Mouse (Mus musculus) kidney, embryonic 16.5 days (tissue): Measurements from ENCODE around the gene Nomo1. TPM values are rescaled to one million over a fixed set of nuclear protein-coding genes. Genes with fewer than 3 reads are reported as not detected.
A peak's percentile ranks its signal among the peaks of the same experiment; 100 is the strongest.

Experiments
- ATAC-seq: fragments of 200-750 bp; cut with Nextera tagmentation; 2 replicates; pipeline ENCODE4 v1.8.0; 2017; ENCODE audit warnings: moderate TSS enrichment; ENCODE audit not compliant: low FRiP score, low TSS enrichment
- H3K27ac ChIP-seq: fragments of 300-500 bp; sonication (generic); 2 replicates; pipeline ENCODE4 v1.5.1; 2014; ENCODE audit warnings: low read length
- H3K27me3 ChIP-seq: fragments of 300-500 bp; sonication (generic); 2 replicates; pipeline ENCODE4 v1.6.1; 2014; ENCODE audit warnings: low read length, control low read depth, mixed read lengths; ENCODE audit not compliant: insufficient read depth
- H3K36me3 ChIP-seq: fragments of 300-500 bp; sonication (generic); 2 replicates; pipeline ENCODE4 v1.6.1; 2014; ENCODE audit warnings: low read length, control low read depth, mixed read lengths; ENCODE audit not compliant: insufficient read depth
- H3K4me1 ChIP-seq: fragments of 300-500 bp; sonication (generic); 2 replicates; pipeline ENCODE4 v1.6.1; 2014; ENCODE audit warnings: low read length, control low read depth, mixed read lengths; ENCODE audit not compliant: insufficient read depth
- H3K4me2 ChIP-seq: fragments of 300-500 bp; sonication (generic); replicated peaks from 2 replicates; pipeline ENCODE4 v1.6.1; 2014; ENCODE audit warnings: low read depth, low read length
- H3K4me3 ChIP-seq: fragments of 300-500 bp; sonication (generic); 2 replicates; pipeline ENCODE4 v1.5.1; 2014; ENCODE audit warnings: mild to moderate bottlenecking, low read length
- H3K9ac ChIP-seq: fragments of 300-500 bp; sonication (generic); replicated peaks from 2 replicates; pipeline ENCODE4 v1.6.1; 2014; ENCODE audit warnings: low read length
- H3K9me3 ChIP-seq: fragments of 300-500 bp; sonication (generic); 2 replicates; pipeline ENCODE4 v1.6.1; 2016; ENCODE audit warnings: low read length, control low read depth
- WGBS: fragments of 180-500 bp; shearing (Covaris S2); extraction: QIAGEN DNeasy Blood & Tissue Kit; methylation state at CpG from one replicate; pipeline ENCODE4 v1.1.7; 2014; 5-methylcytosine and 5-hydroxymethylcytosine counted together
- polyA plus RNA-seq: library from polyadenylated mRNA; unstranded; fragments of >200 nt; fragmentation: Nextera tagmentation; extraction: Ambion mirVana; gene quantifications from 2 replicates; pipeline ENCODE4 v1.2.1, GENCODE M21; 2015

Gene Nomo1
- polyA plus RNA-seq, 1 experiment from 2014 or later = 44.4 TPM

- no peaks in the 10 kb centered on the region; the same call in 1 of the 2 replicates for H3K27me3 ChIP-seq
- no peak overlapping the region for H3K9ac ChIP-seq
- H3K9me3 ChIP-seq = no peaks in the 10 kb centered on the region
- WGBS = 32% methylated on average over 7 of the region's 7 CpGs
- no peak overlapping the region for H3K27ac ChIP-seq
- no peak overlapping the region for H3K4me2 ChIP-seq
- ATAC-seq = no peak
- no peak overlapping the region for H3K4me3 ChIP-seq
- peaks cover 27% of the 10 kb centered on the region for H3K4me1 ChIP-seq
- no peaks in the 10 kb centered on the region for H3K36me3 ChIP-seq
These were observed 96.1 kb downstream of the Nomo1 start for GRCm38 (mm10) chr7:46129463-46130179.

GRCm38 (mm10) chr7:46130723-46131122 lies 97.2 kb downstream of the Nomo1 start:
- peaks cover 3% of the 10 kb centered on the region for H3K27me3 ChIP-seq
- 40% methylated on average over 7 of the region's 7 CpGs for WGBS
- no peak overlapping the region for H3K9ac ChIP-seq
- H3K36me3 ChIP-seq = no peaks in the 10 kb centered on the region
- H3K4me1 ChIP-seq = peaks cover 25% of the 10 kb centered on the region
- ATAC-seq = peak; percentile 40; the same call in 1 of the 2 replicates
- no peak overlapping the region for H3K27ac ChIP-seq
- no peaks in the 10 kb centered on the region for H3K9me3 ChIP-seq
- no peak overlapping the region for H3K4me3 ChIP-seq
- H3K4me2 ChIP-seq = no peak overlapping the region

GRCm38 (mm10) chr7:46131266-46131665 lies 97.8 kb downstream of the Nomo1 start:
- Histone ChIP-seq H3K27me3 (peaks cover 3% of the 10 kb centered on the region), H3K36me3 (no peaks in the 10 kb centered on the region), H3K4me1 (peaks cover 25% of the 10 kb centered on the region), H3K4me3 (no peak overlapping the region), H3K27ac (no peak overlapping the region), H3K9ac (no peak overlapping the region), H3K9me3 (no peaks in the 10 kb centered on the region), H3K4me2 (no peak overlapping the region)
- 21% methylated on average over 3 of the region's 3 CpGs for WGBS
- ATAC-seq = no peak

- H3K27me3 ChIP-seq = peaks cover 3% of the 10 kb centered on the region
- no peaks in the 10 kb centered on the region for H3K9me3 ChIP-seq
- WGBS = 58% methylated on average over 8 of the region's 8 CpGs
- no peak overlapping the region for H3K9ac ChIP-seq
- H3K4me1 ChIP-seq = peaks cover 25% of the 10 kb centered on the region
- H3K4me3 ChIP-seq = no peak overlapping the region
- no peak overlapping the region for H3K4me2 ChIP-seq
- H3K27ac ChIP-seq = no peak overlapping the region
- H3K36me3 ChIP-seq = no peaks in the 10 kb centered on the region
- ATAC-seq = no peak
These were observed 98.3 kb downstream of the Nomo1 start for GRCm38 (mm10) chr7:46131806-46132205.

GRCm38 (mm10) chr7:46132229-46132628 lies 98.7 kb downstream of the Nomo1 start:
- no peak for ATAC-seq
- 83% methylated on average over 12 of the region's 12 CpGs for WGBS

More at GRCm38 (mm10) chr7:46132229-46132628, 98.7 kb downstream of the Nomo1 start:
- peaks cover 3% of the 10 kb centered on the region for H3K27me3 ChIP-seq
- peaks cover 25% of the 10 kb centered on the region for H3K4me1 ChIP-seq
- H3K4me3 ChIP-seq = no peak overlapping the region
- H3K36me3 ChIP-seq = no peaks in the 10 kb centered on the region
- H3K9ac ChIP-seq = no peak overlapping the region
- H3K4me2 ChIP-seq = no peak overlapping the region
- no peaks in the 10 kb centered on the region for H3K9me3 ChIP-seq
- no peak overlapping the region for H3K27ac ChIP-seq

Other genes starting within 250 kb of the Nomo1 start
- gene Lmtk3, start 250.0 kb upstream of the Nomo1 start, polyA plus RNA-seq = 1.3 and 1.8 TPM in 2 replicates
- gene Sult2b1, start 249.0 kb upstream of the Nomo1 start, polyA plus RNA-seq = 1.9 and 2.5 TPM in 2 replicates
- 125 and 126 TPM in 2 replicates for gene Cyth2, start 219.1 kb upstream of the Nomo1 start, polyA plus RNA-seq
- 1.9 TPM in 2 replicates for gene Kcnj14, start 208.9 kb upstream of the Nomo1 start, polyA plus RNA-seq
- 87.4 and 87.9 TPM in 2 replicates for gene Grwd1, start 202.8 kb upstream of the Nomo1 start, polyA plus RNA-seq
- 96.4 and 97.3 TPM in 2 replicates for gene Kdelr1, start 160.9 kb upstream of the Nomo1 start, polyA plus RNA-seq
- 0.19 and 0.25 TPM in 2 replicates for gene Grin2d, start 155.3 kb upstream of the Nomo1 start, polyA plus RNA-seq
- gene Syngr4, start 137.0 kb upstream of the Nomo1 start, polyA plus RNA-seq = 1.5 and 1.8 TPM in 2 replicates
- gene Tmem143, start 136.8 kb upstream of the Nomo1 start, polyA plus RNA-seq = 7.1 and 8.4 TPM in 2 replicates
- gene Emp3, start 112.3 kb upstream of the Nomo1 start, polyA plus RNA-seq = 187 and 216 TPM in 2 replicates
- 11.7 and 11.8 TPM in 2 replicates for gene Ccdc114, start 109.6 kb upstream of the Nomo1 start, polyA plus RNA-seq
- 0.66 and 0.87 TPM in 2 replicates for gene Abcc6, start 3.4 kb upstream of the Nomo1 start, polyA plus RNA-seq
- 0.14 and 0.28 TPM in 2 replicates for gene Kcnj11, start 67.1 kb downstream of the Nomo1 start, polyA plus RNA-seq
- 2.6 and 3.5 TPM in 2 replicates for gene Abcc8, start 146.3 kb downstream of the Nomo1 start, polyA plus RNA-seq
- 23.9 and 26.1 TPM in 2 replicates for gene Ush1c, start 204.8 kb downstream of the Nomo1 start, polyA plus RNA-seq
- 0.05 and 0.08 TPM in 2 replicates for gene Otog, start 207.3 kb downstream of the Nomo1 start, polyA plus RNA-seq